Mouse (Mus musculus) erythroblast, adult 5-6 weeks (primary cell): Measurements from ENCODE around the gene Btla. TPM values are rescaled to one million over a fixed set of nuclear protein-coding genes. Genes with fewer than 3 reads are reported as not detected.

Experiments
- ATAC-seq: replicated peaks from 2 replicates; pipeline ENCODE4 v1.8.0; 2016; ENCODE audit warnings: moderate number of reproducible peaks, mild to moderate bottlenecking, moderate TSS enrichment, inconsistent platforms; ENCODE audit not compliant: poor library complexity, low FRiP score, severe bottlenecking
- total RNA-seq, 2 experiments: library from RNA; stranded (forward) in 1 of 2; stranded (reverse) in 1 of 2; fragments of 150-400 nt in 1 of 2; fragments of 200-764, 138-1000 nt in 1 of 2; gene quantifications; 2 replicates each; pipeline versions ENCODE4 v1.2.3 to v1.2.4; 2015 to 2017; ENCODE audit warnings: low replicate concordance in 2 of 2

The Btla gene
- total RNA-seq, 2 experiments from 2014 or later, result 3.2 to 9.4 TPM

GRCm38 (mm10) chr16:45255183-45255861, 31.2 kb downstream of the Btla start:
- ATAC-seq, result no peak

- ATAC-seq, result no peak
Observed at GRCm38 (mm10) chr16:45256895-45257294, 32.8 kb downstream of the Btla start.

GRCm38 (mm10) chr16:45257567-45257966, 33.5 kb downstream of the Btla start:
- ATAC-seq, result no peak

- ATAC-seq, result no peak
Observed at GRCm38 (mm10) chr16:45259663-45260062, 35.5 kb downstream of the Btla start.

- no peak for ATAC-seq
Observed at GRCm38 (mm10) chr16:45261321-45261720, 37.2 kb downstream of the Btla start.

- no peak for ATAC-seq
Observed at GRCm38 (mm10) chr16:45262051-45262450, 37.9 kb downstream of the Btla start.

GRCm38 (mm10) chr16:45269886-45270285, 45.8 kb downstream of the Btla start:
- ATAC-seq, result no peak

GRCm38 (mm10) chr16:45283093-45283492, 59.0 kb downstream of the Btla start:
- ATAC-seq, result no peak

GRCm38 (mm10) chr16:45297806-45298205, 73.7 kb downstream of the Btla start:
- no peak for ATAC-seq

Other genes starting within 250 kb of the Btla start
- 1.3 TPM in 1 of 2 replicates, not detected in the other for gene Ccdc80, start 130.9 kb upstream of the Btla start, total RNA-seq (2015; ENCODE audit: low replicate concordance)
- not detected in 2 replicates for gene Ccdc80, start 130.9 kb upstream of the Btla start, total RNA-seq (2017; ENCODE audit: low replicate concordance)
- 3.5 and 6.5 TPM in 2 replicates for gene Slc35a5, start 65.6 kb upstream of the Btla start, total RNA-seq (2015; ENCODE audit: low replicate concordance)
- 8.5 and 11.4 TPM in 2 replicates for gene Slc35a5, start 65.6 kb upstream of the Btla start, total RNA-seq (2017; ENCODE audit: low replicate concordance)
- gene Atg3, start 65.5 kb upstream of the Btla start, total RNA-seq (2015; ENCODE audit: low replicate concordance), result 21.9 and 29.9 TPM in 2 replicates
- gene Atg3, start 65.5 kb upstream of the Btla start, total RNA-seq (2017; ENCODE audit: low replicate concordance), result 16.4 and 18.0 TPM in 2 replicates
- gene Cd200, start 184.7 kb downstream of the Btla start, total RNA-seq (2015; ENCODE audit: low replicate concordance), result not detected in 2 replicates
- 3.3 TPM in 1 of 2 replicates, not detected in the other for gene Cd200, start 184.7 kb downstream of the Btla start, total RNA-seq (2017; ENCODE audit: low replicate concordance)